Mouse (Mus musculus): ENCODE results near the gene Nodal.

DNA sequence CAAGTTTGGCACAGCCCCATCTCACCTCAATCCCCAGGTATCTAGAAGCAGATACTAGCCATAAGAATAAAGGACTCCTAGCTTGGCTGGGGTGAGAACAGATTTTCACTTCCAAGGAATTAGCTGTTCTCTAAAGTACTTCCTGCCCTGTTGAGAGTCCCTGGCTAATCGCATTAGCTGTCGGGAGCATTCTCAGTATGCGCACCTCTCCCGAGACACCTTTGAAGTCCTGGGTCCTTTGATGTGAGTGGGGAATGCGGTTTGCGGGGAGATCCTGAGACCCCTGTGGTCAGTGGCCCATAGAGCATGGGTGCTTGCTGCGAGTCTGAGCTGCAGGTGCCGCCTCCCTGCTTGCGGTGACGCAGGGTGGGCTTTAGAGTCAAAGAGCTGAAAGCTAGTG is 11.8 kb upstream of the Nodal start:
- no peak for TF ChIP-seq POLR2A (IDR thresholded peaks at IDR 0.05; ENCODE audit: borderline replicate concordance, control insufficient read depth, low read depth, low read length)
- TF ChIP-seq CTCF (IDR thresholded peaks at IDR 0.05; ENCODE audit: control insufficient read depth, insufficient read depth, low read length) = no peak
